ENCODE assay signal across 1 mouse cellular context in genomic region chr16:55838510-55839474, GRCm38 (mm10).
TF ChIP-seq lines count a peak whose summit lies in the region.

Nfkbiz (minus strand) TSS chr16:55838899.

TF ChIP-seq in CH12.LX, 34 proteins besides CTCF, POLR2A, EP300 and RAD21 (continued from another document):
- TF ChIP-seq MYC (IDR thresholded peaks at IDR 0.05; ENCODE audit: low read depth, low read length) (peak; percentile 93), JUND (conservative IDR thresholded peaks at IDR 0.05; ENCODE audit: low read depth, low read length) (peak; percentile 63; the same call in 1 of the 2 replicates), MXI1 (IDR thresholded peaks at IDR 0.05; ENCODE audit: low read depth, low read length) (peak; percentile 65; the same call in 1 of the 2 replicates), TCF12 (IDR thresholded peaks at IDR 0.05; ENCODE audit: low read depth, low read length) (peak; percentile 72; the same call in 1 of the 2 replicates), USF1 (IDR thresholded peaks at IDR 0.05; ENCODE audit: low read depth, low read length) (no peak), RCOR1 (conservative IDR thresholded peaks at IDR 0.05; ENCODE audit: low read depth, low read length) (no peak), E2F4 (IDR thresholded peaks at IDR 0.05; ENCODE audit: insufficient replicate concordance, low read depth, low read length) (0 out of 2 replicates have a peak, but pooled peaks have one; percentile 20), SIN3A (IDR thresholded peaks at IDR 0.05; ENCODE audit: low read length) (peak; percentile 91), MAFK (IDR thresholded peaks at IDR 0.05; ENCODE audit: insufficient replicate concordance, low read length) (0 out of 2 replicates have a peak, but pooled peaks have one; percentile 65), JUN (IDR thresholded peaks at IDR 0.05; ENCODE audit: insufficient read depth, low read depth, low read length) (peak; percentile 32; the same call in 1 of the 2 replicates), USF2 (conservative IDR thresholded peaks at IDR 0.05; ENCODE audit: low read depth, low read length) (no peak), MAZ (IDR thresholded peaks at IDR 0.05; ENCODE audit: low read depth, low read length) (0 out of 2 replicates have a peak, but pooled peaks have one; percentile 31), ZNF384 (IDR thresholded peaks at IDR 0.05; ENCODE audit: low read depth, low read length) (peak; percentile 88), NRF1 (IDR thresholded peaks at IDR 0.05; ENCODE audit: low read depth, low read length) (peak; percentile 8; the same call in 1 of the 2 replicates), KAT2A (IDR thresholded peaks at IDR 0.05; ENCODE audit: insufficient replicate concordance, low read length) (no peak)
